Mouse (Mus musculus) testis, postnatal 10 days (tissue): ENCODE measurements around the gene Vmn1r4.

Experiments used
- DNase-seq: peaks from one replicate; pipeline ENCODE4 v3.0.0; 2021; ENCODE audit warnings: low spot score

Vmn1r4 gene

GRCm38 (mm10) chr6:56923726-56924707, at the start of gene Vmn1r4, which contains the start of gene Nt5c3:
Gene Vmn1r4 (plus strand): TSS chr6:56924015.
Gene Nt5c3 (minus strand): TSS chr6:56923932.
- peak; percentile 97 for DNase-seq

GRCm38 (mm10) chr6:56876870-56877269, 46.9 kb upstream of the Vmn1r4 start:
- DNase-seq = no peak

DNA sequence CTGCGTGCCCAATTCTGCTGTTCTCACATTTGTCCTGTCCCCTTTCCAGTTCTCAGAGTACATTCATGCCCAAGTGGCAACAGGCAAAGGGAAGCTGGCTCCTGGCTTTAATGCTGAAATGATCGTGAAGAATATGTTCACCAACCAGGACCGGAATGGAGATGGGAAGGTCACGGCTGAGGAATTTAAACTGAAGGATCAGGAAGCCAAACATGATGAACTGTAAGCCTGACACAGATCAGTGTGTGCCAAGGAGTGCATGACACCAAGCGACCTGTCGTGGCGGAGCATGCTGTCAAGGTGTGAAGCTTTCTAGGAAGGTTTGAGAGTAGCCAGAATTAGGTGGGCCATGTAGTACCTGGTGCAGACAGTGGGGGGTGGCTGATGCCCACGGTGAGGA, 45.8 kb upstream of the Vmn1r4 start:
- DNase-seq = no peak

DNA sequence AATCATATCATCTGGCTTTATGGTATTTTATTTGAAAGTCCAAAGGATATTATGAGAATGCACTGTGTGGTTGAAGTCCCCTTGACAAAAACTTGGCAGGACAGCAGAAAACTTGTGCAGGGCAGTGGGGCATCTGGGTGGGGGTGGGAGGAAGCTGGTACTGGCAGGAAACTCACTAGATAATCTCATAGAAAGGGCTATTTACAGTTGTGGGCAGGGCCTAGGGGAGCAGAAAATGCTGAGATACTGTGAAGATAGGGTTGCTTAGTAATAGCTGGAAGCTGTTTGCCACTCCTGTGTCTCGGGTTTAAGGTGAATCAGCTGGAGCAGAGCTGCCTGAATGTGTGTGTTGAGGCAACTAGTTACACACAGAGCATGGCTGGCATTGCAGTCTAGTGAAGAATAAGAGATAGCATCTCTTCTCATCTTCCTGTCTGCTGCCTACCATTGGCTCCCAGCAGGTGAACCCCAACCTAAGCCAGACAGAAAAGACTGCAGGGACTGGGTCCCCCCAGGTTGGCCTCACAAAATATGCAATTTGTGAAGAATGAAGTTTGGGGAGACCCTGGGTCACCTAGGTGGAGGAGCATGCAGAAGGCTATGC, 44.4 kb upstream of the Vmn1r4 start:
- no peak for DNase-seq

DNA sequence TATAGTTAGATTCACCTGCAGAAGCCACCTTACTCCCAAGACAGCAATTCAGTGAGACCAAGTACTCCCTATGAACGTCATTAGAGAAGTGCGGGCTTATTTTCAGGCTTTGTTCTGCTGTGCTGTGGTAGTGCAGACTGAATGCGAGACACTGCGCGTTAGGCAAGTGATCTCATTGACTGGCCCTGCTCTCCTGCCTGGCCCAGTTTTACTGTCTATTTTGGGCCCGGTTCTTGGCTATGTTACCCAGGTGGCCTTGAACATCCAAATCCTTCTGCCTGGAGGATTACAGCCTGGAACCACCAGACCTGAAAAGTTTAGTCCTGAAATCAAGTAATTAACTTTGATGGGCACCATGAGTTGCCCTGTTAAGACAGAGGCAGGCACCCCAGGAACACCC, 35.3 kb upstream of the Vmn1r4 start:
- no peak for DNase-seq

DNA sequence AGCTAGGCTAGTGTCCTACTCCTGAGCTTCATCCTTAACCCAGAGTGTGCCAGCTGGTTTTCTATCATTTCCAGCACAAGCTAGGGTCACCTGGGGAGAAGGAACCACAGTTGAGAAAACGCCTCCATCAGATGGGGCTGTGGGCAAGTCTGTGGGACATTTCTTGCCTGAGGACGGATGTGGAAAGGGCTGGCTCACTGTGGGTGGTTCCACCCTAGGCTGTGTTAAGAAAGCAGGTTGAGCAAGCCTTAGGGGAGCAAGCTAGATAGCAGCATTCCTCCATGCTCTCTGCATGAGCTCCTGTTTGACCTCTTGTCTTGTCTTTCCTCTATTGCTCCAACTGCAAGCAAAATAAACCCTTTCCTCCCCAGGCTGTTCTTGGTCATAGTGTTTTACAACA, 33.1 kb upstream of the Vmn1r4 start:
- DNase-seq = no peak

GRCm38 (mm10) chr6:56899601-56900000, 24.2 kb upstream of the Vmn1r4 start:
- no peak for DNase-seq

DNA sequence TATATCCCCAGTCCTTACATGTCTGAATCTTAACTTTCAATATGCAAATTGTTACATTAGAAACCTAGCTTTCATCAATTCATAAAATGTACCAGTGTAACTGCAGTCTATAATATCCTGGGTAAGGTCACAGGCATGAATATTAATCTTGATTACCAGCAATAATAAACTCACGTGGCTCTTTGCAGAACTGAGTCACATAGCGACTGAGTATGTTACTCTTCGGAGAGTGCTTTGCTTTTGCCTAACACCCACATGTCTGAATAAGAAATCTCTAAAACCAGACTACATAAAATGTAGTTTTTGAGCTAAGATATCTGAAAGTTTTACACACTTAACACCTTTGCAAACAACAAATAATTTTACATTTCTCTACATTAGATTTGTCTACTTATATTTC, 22.5 kb upstream of the Vmn1r4 start:
- DNase-seq = no peak

- no peak for DNase-seq
Measured at GRCm38 (mm10) chr6:56901824-56902386, 21.9 kb upstream of the Vmn1r4 start.

GRCm38 (mm10) chr6:56902606-56903520, 21.0 kb upstream of the Vmn1r4 start:
- no peak for DNase-seq

DNA sequence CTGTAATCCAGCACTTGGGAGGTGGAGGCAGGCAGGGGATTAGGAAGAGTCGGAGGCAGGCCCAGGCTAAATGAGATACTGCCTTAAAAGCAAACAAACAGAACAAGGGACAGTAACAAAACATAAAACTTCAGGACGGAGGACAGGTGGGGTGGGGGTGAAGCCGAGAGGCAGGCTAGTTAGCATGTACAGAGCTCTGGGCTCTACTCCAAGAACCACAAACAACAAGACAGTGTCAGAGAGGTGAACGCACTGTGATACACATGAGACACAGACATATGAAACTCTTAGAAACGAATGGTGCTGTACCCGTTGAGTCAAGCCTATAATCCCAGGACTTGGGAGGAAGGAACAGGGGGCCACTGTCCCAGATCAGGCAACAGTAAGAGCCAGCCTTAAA, 20.0 kb upstream of the Vmn1r4 start:
- no peak for DNase-seq

DNA sequence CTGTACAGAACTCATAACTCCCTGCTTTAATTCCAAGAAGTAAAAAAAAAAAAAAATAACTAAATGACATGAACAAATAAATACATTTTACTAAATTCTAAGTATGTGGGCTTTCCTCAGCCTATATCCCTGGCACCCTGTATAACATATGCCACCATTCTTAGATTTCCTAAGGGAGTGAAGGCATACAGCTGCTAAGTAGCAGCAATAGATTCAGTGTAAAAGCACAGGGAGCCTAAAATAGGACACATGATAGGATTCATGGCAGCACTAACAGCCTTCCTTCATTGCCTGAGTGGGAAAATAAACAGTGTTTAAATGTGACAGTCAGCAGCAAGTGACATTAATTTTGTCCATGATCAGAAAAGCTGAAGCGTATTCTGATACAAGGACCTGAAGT, 19.5 kb upstream of the Vmn1r4 start:
- no peak for DNase-seq

DNA sequence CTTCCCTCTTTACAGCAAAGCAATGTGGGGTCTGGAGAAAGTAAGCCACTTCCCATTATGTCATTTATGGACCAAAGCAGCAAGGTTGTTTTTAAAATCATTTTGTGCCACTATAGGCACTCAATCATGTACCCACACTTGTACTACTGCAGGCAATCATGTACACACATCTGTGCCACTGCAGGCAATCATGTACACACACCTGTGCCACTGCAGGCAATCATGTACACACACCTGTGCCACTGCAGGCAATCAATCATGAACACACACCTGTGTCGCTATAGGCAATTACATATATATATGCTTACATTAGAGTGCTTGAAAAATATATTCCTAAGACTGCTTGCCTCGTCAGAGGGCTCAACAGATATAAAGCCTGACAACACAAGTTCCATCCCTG, 18.8 kb upstream of the Vmn1r4 start:
- no peak for DNase-seq

DNA sequence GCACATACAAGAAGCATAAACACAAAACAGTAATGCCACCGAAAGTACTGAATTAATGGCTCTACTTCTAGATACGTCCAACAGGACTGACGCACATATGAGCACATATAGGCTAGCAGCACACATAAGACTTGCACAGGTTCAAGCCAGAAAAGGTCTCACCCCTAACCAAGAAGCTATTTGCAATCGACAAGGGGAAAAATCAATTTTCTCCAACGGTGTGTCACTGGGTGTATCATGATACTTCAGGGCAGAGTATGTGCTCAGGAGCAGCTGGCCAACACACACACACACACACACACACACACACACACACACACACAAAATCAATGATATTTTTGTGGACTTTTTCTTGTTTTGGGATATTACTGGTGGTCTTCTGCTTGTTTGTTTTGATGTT, 18.3 kb upstream of the Vmn1r4 start:
- DNase-seq = no peak

- no peak for DNase-seq
Measured at GRCm38 (mm10) chr6:56906121-56906846, 17.5 kb upstream of the Vmn1r4 start.

DNA sequence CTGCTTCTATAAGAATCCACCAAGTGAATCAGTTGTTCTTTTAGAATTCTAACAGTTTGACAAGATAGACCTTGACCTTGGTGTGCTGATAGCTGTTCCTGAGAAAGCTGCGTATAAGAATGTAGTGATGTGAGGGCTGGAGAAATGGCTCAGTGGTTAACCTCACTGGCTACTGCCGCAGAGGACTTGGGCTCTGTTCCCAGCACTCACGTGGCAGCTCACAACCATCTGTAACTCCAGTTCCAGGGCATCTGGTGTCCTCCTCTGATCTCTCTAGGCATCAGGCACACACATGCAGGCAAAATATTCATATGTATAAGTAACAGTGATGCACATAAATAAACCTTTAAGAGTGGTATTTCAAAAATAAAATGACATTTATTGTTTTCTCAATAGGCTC, 15.8 kb upstream of the Vmn1r4 start:
- no peak for DNase-seq

DNA sequence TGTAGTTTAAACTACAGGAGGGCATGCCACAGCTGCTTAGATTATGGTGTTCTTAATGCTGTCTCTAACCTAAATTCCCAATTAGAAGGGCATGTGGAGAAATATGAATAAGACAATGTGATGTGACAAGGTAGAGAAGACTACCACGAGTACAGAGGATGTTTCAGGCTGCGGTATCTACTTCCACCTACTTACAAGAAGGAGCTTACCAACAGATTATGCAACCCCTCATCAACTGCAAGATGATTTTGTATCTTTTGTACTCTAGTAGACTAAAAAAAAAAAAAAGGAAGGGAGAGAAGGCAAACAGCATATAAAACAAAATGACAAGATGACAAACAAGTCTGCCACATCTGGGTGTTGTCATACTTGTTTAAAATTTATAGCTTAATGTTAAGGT, 15.4 kb upstream of the Vmn1r4 start:
- no peak for DNase-seq

- peak; percentile 78 for DNase-seq
Measured at GRCm38 (mm10) chr6:56908912-56909311, 14.9 kb upstream of the Vmn1r4 start.

GRCm38 (mm10) chr6:56910910-56911309, 12.9 kb upstream of the Vmn1r4 start:
- DNase-seq = no peak

DNA sequence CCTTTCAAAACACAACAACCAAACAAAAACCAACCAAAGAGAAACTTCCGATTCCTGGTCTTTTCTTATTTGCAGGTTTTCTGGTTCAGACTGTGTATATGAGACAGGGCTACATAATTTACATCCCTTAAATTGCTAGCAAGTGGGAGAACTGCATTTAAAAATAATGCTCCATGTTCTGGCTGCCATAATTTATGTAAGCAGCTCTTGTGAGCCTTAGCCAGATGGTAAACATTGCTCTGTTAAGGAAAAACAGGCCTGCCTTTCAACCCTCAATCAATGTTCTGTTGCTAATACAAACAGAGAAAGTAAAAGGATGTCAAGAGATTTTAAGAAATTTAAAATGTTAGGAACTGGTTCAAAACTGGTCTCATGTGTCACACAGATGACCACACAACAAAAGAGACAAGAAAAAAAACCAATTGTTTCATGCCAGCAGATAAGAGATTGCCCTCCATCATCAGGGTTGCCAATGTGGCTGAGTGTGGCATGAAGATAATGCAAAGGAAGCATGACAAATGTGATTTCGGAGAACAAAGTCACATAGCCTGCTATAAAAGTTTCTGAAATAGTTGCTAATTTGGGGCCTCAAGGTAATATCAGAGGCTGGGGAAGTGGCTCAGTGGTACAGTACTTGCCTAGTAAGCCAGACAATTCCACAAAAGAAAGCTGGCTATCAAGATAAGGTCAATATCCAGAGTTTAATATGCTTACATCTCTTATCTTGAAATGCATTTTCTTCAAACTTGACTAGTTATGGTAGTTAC, 10.5 kb upstream of the Vmn1r4 start:
- DNase-seq = no peak

DNA sequence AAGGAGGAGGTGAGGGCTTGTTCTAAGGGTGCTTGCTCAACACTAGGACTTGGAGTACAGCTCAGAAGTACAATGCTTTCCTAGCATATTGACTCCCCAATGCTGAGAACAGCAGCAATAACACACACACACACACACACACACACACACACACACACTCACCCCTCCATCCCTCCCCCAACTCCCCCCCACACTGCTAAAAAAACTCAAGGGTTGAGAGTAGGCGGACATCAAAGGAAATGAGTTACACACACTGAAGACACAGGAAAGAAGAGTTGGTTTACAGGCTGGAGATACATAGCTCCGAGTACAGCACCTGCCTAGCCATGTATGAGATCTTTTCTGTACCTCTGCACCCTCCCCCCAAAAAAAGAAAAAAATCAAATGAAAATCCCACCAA, 7.5 kb upstream of the Vmn1r4 start:
- no peak for DNase-seq
